Comparison of ENCODE assay signal across 8 mouse cellular contexts in the genomic region with DNA sequence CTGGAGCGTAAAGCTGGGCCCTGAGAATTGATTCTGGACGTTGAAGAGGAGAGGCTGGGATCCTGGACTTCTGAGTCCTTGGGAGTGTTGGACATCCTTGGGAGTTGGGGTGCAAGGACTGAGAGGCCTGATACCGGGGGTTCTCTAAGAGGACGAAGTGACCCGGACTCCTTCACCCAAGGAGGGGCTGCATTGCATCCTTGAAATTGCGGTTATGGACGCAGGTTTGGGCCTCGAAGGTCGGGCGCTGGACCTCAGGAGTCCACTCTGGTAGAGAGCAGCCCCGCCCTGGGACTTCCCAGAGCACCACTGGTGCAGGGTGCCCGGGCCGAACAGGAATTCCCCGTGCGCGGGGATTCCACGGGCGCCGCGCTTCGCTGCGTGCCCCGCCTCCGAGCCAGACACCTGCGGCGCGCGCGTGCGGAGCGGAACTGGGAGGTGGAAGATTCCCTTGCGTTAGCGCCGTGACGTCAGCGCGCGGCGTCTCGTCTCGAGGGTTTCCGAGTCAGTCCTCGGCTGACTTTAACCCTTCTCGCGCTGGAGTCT. TPM values are rescaled to one million over a fixed set of nuclear protein-coding genes. Genes with fewer than 3 reads are reported as not detected.
DNase-seq lines count a peak whose midpoint lies in the region; ATAC-seq and TF ChIP-seq lines count a peak whose summit lies in the region.

No protein-coding gene starts in this region.

- intact Hi-C loops in gastrocnemius, adult 2 months (cut with DNase I) = no loop called here
- intact Hi-C loops in left cerebral cortex, adult 2 months (cut with DNase I) = loop anchor here (1.0 kb wide), 1 partner anchor 49 kb away; no protein-coding TSS in a partner anchor

- H3K4me3 ChIP-seq in gastrocnemius, adult 2 months = peak overlapping the region; percentile 84
- peak overlapping the region; percentile 77 for H3K4me3 ChIP-seq in left cerebral cortex, adult 2 months
- H3K4me3 ChIP-seq in macrophage (ENCODE audit: inconsistent target) = peak overlapping the region; percentile 86

- peak; percentile 61 for ATAC-seq in activated CD4-positive, CD25-positive, alpha-beta regulatory T cell, adult 4 months
- ATAC-seq in common myeloid progenitor, adult 5-6 weeks (replicated peaks; ENCODE audit: low read depth, poor library complexity, severe bottlenecking) = peak; percentile 30

- TF ChIP-seq CTCF in gastrocnemius, adult 2 months (IDR thresholded peaks at IDR 0.05) = no peak
- no peak for TF ChIP-seq CTCF in left cerebral cortex, adult 2 months (IDR thresholded peaks at IDR 0.05)

- under 1% methylated on average over 45 of the region's 45 CpGs for WGBS in macrophage (ENCODE audit: missing documents)

- H3K27ac ChIP-seq in gastrocnemius, adult 2 months = peak overlapping the region; percentile 69
- peak overlapping the region; percentile 86 for H3K27ac ChIP-seq in left cerebral cortex, adult 2 months
- peak overlapping the region; percentile 100 for H3K27ac ChIP-seq in macrophage

- peaks cover 34% of the 10 kb centered on the region for H3K36me3 ChIP-seq in macrophage (ENCODE audit: inconsistent target)

- peaks cover 69% of the 10 kb centered on the region for H3K79me2 ChIP-seq in macrophage (ENCODE audit: inconsistent target)

- peak; percentile 83 for DNase-seq in gastrocnemius, adult 2 months
- DNase-seq in hindlimb bud, embryonic 11.5 days (ENCODE audit: extremely low spot score, low read depth, low spot score) = peak; percentile 33
- DNase-seq in left cerebral cortex, adult 2 months (ENCODE audit: extremely low spot score in 1 of 2, low spot score in 2 of 2) = peak; percentile 93 to 95
- peak; percentile 83 for DNase-seq in retina, postnatal 7 days (ENCODE audit: low read depth, low spot score)
- peak; percentile 60 for DNase-seq in urinary bladder, adult 2 months (ENCODE audit: low spot score)

RNA-seq across cellular contexts. Expression of a gene that starts 0.4 kb away (rescaled TPM):
- polyA plus RNA-seq in activated CD4-positive, CD25-positive, alpha-beta regulatory T cell, adult 4 months (2017; shearing (Covaris generic)) = 10 to 100 TPM; 36.5 to 41.2 TPM
- total RNA-seq in common myeloid progenitor, adult 5-6 weeks (2017) = 9.0 and 13.0 TPM in 2 replicates
- under 1 TPM; 0.11 to 0.13 TPM for total RNA-seq in gastrocnemius, adult 2 months (2021)
- total RNA-seq in left cerebral cortex, adult 2 months (2021) = 1 to 10 TPM; 3.9 to 5.1 TPM
- total RNA-seq in macrophage (2018; cell fraction: chromatin; rRNA removed) = 100 to 1,000 TPM in 17 of 26 experiments, 10 to 100 TPM in 9; 35.5 to 687 (median 168) TPM
- 100 to 1,000 TPM in 6 of 26 experiments, 10 to 100 TPM in 14, 1 to 10 TPM in 6; 3.4 to 171 (median 30.6) TPM for total RNA-seq in macrophage (2018; cell fraction: cytosol; rRNA removed)
- 100 to 1,000 TPM in 19 of 26 experiments, 10 to 100 TPM in 7; 30.9 to 748 (median 180) TPM for total RNA-seq in macrophage (2018; cell fraction: nucleus; rRNA removed)
- 3.2 to 8.3 TPM (median 6.3 TPM) in 3 replicates for polyA plus RNA-seq in macrophage (2018)
- polyA plus RNA-seq in urinary bladder, adult 2 months (2012; rRNA removed) = 1.8 and 2.0 TPM in 2 replicates

RNA-seq across cellular contexts. Expression of a gene that starts 2.3 kb away (rescaled TPM):
- 100 to 1,000 TPM; 433 to 632 TPM for polyA plus RNA-seq in activated CD4-positive, CD25-positive, alpha-beta regulatory T cell, adult 4 months (2017; shearing (Covaris generic))
- 9.4 and 11.9 TPM in 2 replicates for total RNA-seq in common myeloid progenitor, adult 5-6 weeks (2017)
- total RNA-seq in gastrocnemius, adult 2 months (2021) = not detected
- total RNA-seq in left cerebral cortex, adult 2 months (2021) = 1 to 10 TPM in 1 of 2 experiments, not detected in 1; 3.1 TPM
- 10 to 100 TPM in 1 of 26 experiments, 1 to 10 TPM in 16, not detected in 9; 3.3 to 12.1 (median 6.0) TPM for total RNA-seq in macrophage (2018; cell fraction: chromatin; rRNA removed)
- 10 to 100 TPM; 15.7 to 50.0 (median 32.0) TPM for total RNA-seq in macrophage (2018; cell fraction: cytosol; rRNA removed)
- 10 to 100 TPM in 7 of 26 experiments, 1 to 10 TPM in 18, not detected in 1; 3.4 to 13.6 (median 7.9) TPM for total RNA-seq in macrophage (2018; cell fraction: nucleus; rRNA removed)
- polyA plus RNA-seq in macrophage (2018) = 9.3 to 40.5 TPM (median 34.0 TPM) in 3 replicates
- polyA plus RNA-seq in urinary bladder, adult 2 months (2012; rRNA removed) = 3.3 and 3.8 TPM in 2 replicates

RNA-seq across cellular contexts. Expression of a gene that starts 8.4 kb away (rescaled TPM):
- 1 to 10 TPM in 1 of 2 experiments, not detected in 1; 8.1 TPM for polyA plus RNA-seq in activated CD4-positive, CD25-positive, alpha-beta regulatory T cell, adult 4 months (2017; shearing (Covaris generic))
- total RNA-seq in common myeloid progenitor, adult 5-6 weeks (2017) = 94.7 and 118 TPM in 2 replicates
- 1 to 10 TPM; 2.6 to 5.7 TPM for total RNA-seq in gastrocnemius, adult 2 months (2021)
- total RNA-seq in left cerebral cortex, adult 2 months (2021) = 10 to 100 TPM; 25.9 to 26.6 TPM
- 100 to 1,000 TPM in 7 of 26 experiments, 10 to 100 TPM in 19; 39.6 to 123 (median 77.3) TPM for total RNA-seq in macrophage (2018; cell fraction: chromatin; rRNA removed)
- 1,000 to 10,000 TPM; 1,796 to 3,589 (median 2,552) TPM for total RNA-seq in macrophage (2018; cell fraction: cytosol; rRNA removed)
- total RNA-seq in macrophage (2018; cell fraction: nucleus; rRNA removed) = 100 to 1,000 TPM; 185 to 760 (median 490) TPM
- 2,505 to 4,301 TPM (median 3,819 TPM) in 3 replicates for polyA plus RNA-seq in macrophage (2018)
- polyA plus RNA-seq in urinary bladder, adult 2 months (2012; rRNA removed) = 85.1 and 117 TPM in 2 replicates

RNA-seq across cellular contexts. Expression of a gene that starts 23.4 kb away (rescaled TPM):
- polyA plus RNA-seq in activated CD4-positive, CD25-positive, alpha-beta regulatory T cell, adult 4 months (2017; shearing (Covaris generic)) = 1 to 10 TPM; 3.0 to 4.3 TPM
- total RNA-seq in common myeloid progenitor, adult 5-6 weeks (2017) = not detected in 2 replicates
- total RNA-seq in gastrocnemius, adult 2 months (2021) = 1 to 10 TPM in 1 of 2 experiments, under 1 TPM in 1; 0.94 to 1.2 TPM
- 1,000 to 10,000 TPM; 1,205 to 1,260 TPM for total RNA-seq in left cerebral cortex, adult 2 months (2021)
- total RNA-seq in macrophage (2018; cell fraction: chromatin; rRNA removed) = 1 to 10 TPM in 1 of 26 experiments, under 1 TPM in 4, not detected in 21; 0.37 to 3.7 (median 0.51) TPM
- 1 to 10 TPM in 1 of 26 experiments, under 1 TPM in 25; 0.24 to 1.0 (median 0.57) TPM for total RNA-seq in macrophage (2018; cell fraction: cytosol; rRNA removed)
- 1 to 10 TPM in 8 of 26 experiments, under 1 TPM in 16, not detected in 2; 0.42 to 1.8 (median 0.87) TPM for total RNA-seq in macrophage (2018; cell fraction: nucleus; rRNA removed)
- 0.67 to 1.3 TPM (median 0.75 TPM) in 3 replicates for polyA plus RNA-seq in macrophage (2018)
- polyA plus RNA-seq in urinary bladder, adult 2 months (2012; rRNA removed) = 4.2 and 4.5 TPM in 2 replicates

RNA-seq across cellular contexts. Expression of a gene that starts 35.5 kb away (rescaled TPM):
- polyA plus RNA-seq in activated CD4-positive, CD25-positive, alpha-beta regulatory T cell, adult 4 months (2017; shearing (Covaris generic)) = not detected
- total RNA-seq in common myeloid progenitor, adult 5-6 weeks (2017) = not detected in 2 replicates
- not detected for total RNA-seq in gastrocnemius, adult 2 months (2021)
- total RNA-seq in left cerebral cortex, adult 2 months (2021) = 10 to 100 TPM; 11.0 to 11.9 TPM
- total RNA-seq in macrophage (2018; cell fraction: chromatin; rRNA removed) = not detected
- not detected for total RNA-seq in macrophage (2018; cell fraction: cytosol; rRNA removed)
- not detected for total RNA-seq in macrophage (2018; cell fraction: nucleus; rRNA removed)
- polyA plus RNA-seq in macrophage (2018) = not detected in 3 replicates
- not detected in 2 replicates for polyA plus RNA-seq in urinary bladder, adult 2 months (2012; rRNA removed)

Comparison
In these comparisons a context has a peak if more than half of its experiments do, and no peak if none do; other contexts are left out.
1. Peak in every context shown above with its lines: DNase-seq, ATAC-seq, H3K4me3 ChIP-seq and H3K27ac ChIP-seq.
2. DNase-seq: peak in every context shown above with its lines; median percentile 94 in left cerebral cortex, adult 2 months; 83 in gastrocnemius, adult 2 months; 83 in retina, postnatal 7 days; 60 in urinary bladder, adult 2 months; 33 in hindlimb bud, embryonic 11.5 days.
3. RNA of a gene that starts 8.4 kb away (total RNA-seq): 94.7 to 118 TPM in common myeloid progenitor, adult 5-6 weeks and 25.9 to 26.6 TPM in left cerebral cortex, adult 2 months; 2.6 to 5.7 TPM in gastrocnemius, adult 2 months; every median in the first group is over 4 times any median in the second.